Mouse (Mus musculus): ENCODE measurements around the gene Mecom. TPM values are rescaled to one million over a fixed set of nuclear protein-coding genes. Genes with fewer than 3 reads are reported as not detected.

The Mecom gene
- polyA plus RNA-seq, 1 experiment from 2014 or later, result 32.7 TPM

DNA sequence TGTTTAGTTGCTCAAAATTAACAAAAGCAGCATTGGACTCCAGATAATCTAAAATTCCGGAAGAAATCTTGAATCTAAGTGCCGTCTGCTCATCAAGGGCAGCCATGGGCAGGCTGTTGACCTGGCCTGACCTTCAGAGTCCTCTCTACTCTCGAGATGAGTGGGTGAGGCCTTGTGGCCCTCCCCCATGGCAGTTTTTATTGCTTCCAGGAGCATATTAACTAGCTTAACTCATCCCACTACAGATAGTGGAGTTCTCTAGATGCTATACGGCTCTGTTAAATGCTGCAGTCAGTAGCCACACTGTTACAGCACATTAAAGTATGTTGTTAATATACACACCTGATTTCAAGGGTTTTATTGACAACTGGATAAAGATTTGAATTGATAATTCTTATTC, 333.2 kb downstream of the Mecom start:
- H3K27ac ChIP-seq (ENCODE audit: low read depth, low read length), result no peak overlapping the region
- DNase-seq (ENCODE audit: low spot score, missing footprints), result no peak
- H3K4me2 ChIP-seq, result no peak overlapping the region
- H3K9me3 ChIP-seq (ENCODE audit: control insufficient read depth, low read length), result no peaks in the 10 kb centered on the region
- peaks cover 16% of the 10 kb centered on the region for H3K4me1 ChIP-seq (ENCODE audit: control insufficient read depth, insufficient read depth, low read length)
- no peaks in the 10 kb centered on the region for H3K36me3 ChIP-seq (ENCODE audit: control insufficient read depth, insufficient read depth, low read length)
- no peak overlapping the region for H3K9ac ChIP-seq (ENCODE audit: low read length)
- whole genome bisulfite sequencing, result 59% methylated on average over 4 of the region's 4 CpGs
- H3K4me3 ChIP-seq (ENCODE audit: low read depth, low read length), result no peak overlapping the region
- H3K27me3 ChIP-seq (ENCODE audit: control insufficient read depth, insufficient read depth, low read length), result peaks cover 19% of the 10 kb centered on the region
- no peak for ATAC-seq (ENCODE audit: low FRiP score)

- Histone ChIP-seq H3K4me3 (ENCODE audit: low read depth, low read length) (no peak overlapping the region), H3K9me3 (ENCODE audit: control insufficient read depth, low read length) (no peaks in the 10 kb centered on the region), H3K27me3 (ENCODE audit: control insufficient read depth, insufficient read depth, low read length) (peaks cover 19% of the 10 kb centered on the region), H3K27ac (ENCODE audit: low read depth, low read length) (no peak overlapping the region), H3K4me2 (no peak overlapping the region), H3K4me1 (ENCODE audit: control insufficient read depth, insufficient read depth, low read length) (peaks cover 8% of the 10 kb centered on the region; the same call in 1 of the 2 replicates), H3K9ac (ENCODE audit: low read length) (no peak overlapping the region), H3K36me3 (ENCODE audit: control insufficient read depth, insufficient read depth, low read length) (no peaks in the 10 kb centered on the region)
- ATAC-seq (ENCODE audit: low FRiP score) (no peak), DNase-seq (ENCODE audit: low spot score, missing footprints) (no peak)
- WGBS, result 39% methylated on average over 7 of the region's 7 CpGs
Observed at GRCm38 (mm10) chr3:30213540-30214170, 334.2 kb downstream of the Mecom start.

GRCm38 (mm10) chr3:30212802-30213201, 335.0 kb downstream of the Mecom start:
- no peak for ATAC-seq (ENCODE audit: low FRiP score)
- WGBS, result 56% methylated on average over 3 of the region's 3 CpGs

GRCm38 (mm10) chr3:30209131-30209530, 338.7 kb downstream of the Mecom start:
- DNase-seq (ENCODE audit: low spot score, missing footprints), result no peak
- ATAC-seq (ENCODE audit: low FRiP score), result no peak
- no peaks in the 10 kb centered on the region for H3K9me3 ChIP-seq (ENCODE audit: control insufficient read depth, low read length)

More at GRCm38 (mm10) chr3:30212802-30213201, 335.0 kb downstream of the Mecom start:
- Histone ChIP-seq H3K4me2 (no peak overlapping the region), H3K27ac (ENCODE audit: low read depth, low read length) (no peak overlapping the region), H3K27me3 (ENCODE audit: control insufficient read depth, insufficient read depth, low read length) (peaks cover 15% of the 10 kb centered on the region), H3K36me3 (ENCODE audit: control insufficient read depth, insufficient read depth, low read length) (no peaks in the 10 kb centered on the region), H3K9ac (ENCODE audit: low read length) (no peak overlapping the region), H3K9me3 (ENCODE audit: control insufficient read depth, low read length) (no peaks in the 10 kb centered on the region), H3K4me3 (ENCODE audit: low read depth, low read length) (no peak overlapping the region), H3K4me1 (ENCODE audit: control insufficient read depth, insufficient read depth, low read length) (peaks cover 2% of the 10 kb centered on the region; the same call in 1 of the 2 replicates)
- DNase-seq (ENCODE audit: low spot score, missing footprints), result no peak

DNA sequence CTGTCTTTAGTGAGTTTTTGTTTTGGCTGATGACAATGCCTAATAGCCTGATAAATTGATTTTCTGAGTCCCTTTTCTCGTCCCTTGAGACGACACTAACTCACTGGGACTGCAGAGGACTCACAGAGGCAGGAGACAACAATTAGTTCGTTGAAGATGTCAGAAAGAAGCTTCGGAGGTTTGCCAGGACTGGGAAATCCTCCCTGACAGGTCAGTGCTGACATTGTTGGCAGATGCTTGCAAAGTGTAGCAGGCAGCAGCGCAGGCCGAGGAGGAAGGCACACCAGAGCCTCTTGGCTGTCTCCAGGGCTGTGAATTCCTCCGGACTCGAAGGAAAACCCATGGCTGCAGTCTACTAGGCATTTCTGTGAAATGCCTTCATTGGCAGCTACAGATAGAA, 339.9 kb downstream of the Mecom start:
- H3K36me3 ChIP-seq (ENCODE audit: control insufficient read depth, insufficient read depth, low read length), result no peaks in the 10 kb centered on the region
- no peak for DNase-seq (ENCODE audit: low spot score, missing footprints)
- no peak overlapping the region; the same call in 1 of the 2 replicates for H3K9ac ChIP-seq (ENCODE audit: low read length)
- 48% methylated on average over 8 of the region's 8 CpGs for WGBS
- no peak overlapping the region for H3K27ac ChIP-seq (ENCODE audit: low read depth, low read length)
- H3K4me3 ChIP-seq (ENCODE audit: low read depth, low read length), result no peak overlapping the region
- no peaks in the 10 kb centered on the region for H3K9me3 ChIP-seq (ENCODE audit: control insufficient read depth, low read length)
- H3K4me2 ChIP-seq, result no peak overlapping the region
- H3K4me1 ChIP-seq (ENCODE audit: control insufficient read depth, insufficient read depth, low read length), result peaks cover 5% of the 10 kb centered on the region; the same call in 1 of the 2 replicates
- no peak for ATAC-seq (ENCODE audit: low FRiP score)
- no peaks in the 10 kb centered on the region for H3K27me3 ChIP-seq (ENCODE audit: control insufficient read depth, insufficient read depth, low read length)

More at GRCm38 (mm10) chr3:30209131-30209530, 338.7 kb downstream of the Mecom start:
- H3K4me1 ChIP-seq (ENCODE audit: control insufficient read depth, insufficient read depth, low read length), result peaks cover 5% of the 10 kb centered on the region; the same call in 1 of the 2 replicates
- no peak overlapping the region for H3K9ac ChIP-seq (ENCODE audit: low read length)
- H3K4me3 ChIP-seq (ENCODE audit: low read depth, low read length), result no peak overlapping the region
- no peaks in the 10 kb centered on the region for H3K27me3 ChIP-seq (ENCODE audit: control insufficient read depth, insufficient read depth, low read length)
- H3K4me2 ChIP-seq, result no peak overlapping the region
- no peaks in the 10 kb centered on the region for H3K36me3 ChIP-seq (ENCODE audit: control insufficient read depth, insufficient read depth, low read length)
- no peak overlapping the region for H3K27ac ChIP-seq (ENCODE audit: low read depth, low read length)

DNA sequence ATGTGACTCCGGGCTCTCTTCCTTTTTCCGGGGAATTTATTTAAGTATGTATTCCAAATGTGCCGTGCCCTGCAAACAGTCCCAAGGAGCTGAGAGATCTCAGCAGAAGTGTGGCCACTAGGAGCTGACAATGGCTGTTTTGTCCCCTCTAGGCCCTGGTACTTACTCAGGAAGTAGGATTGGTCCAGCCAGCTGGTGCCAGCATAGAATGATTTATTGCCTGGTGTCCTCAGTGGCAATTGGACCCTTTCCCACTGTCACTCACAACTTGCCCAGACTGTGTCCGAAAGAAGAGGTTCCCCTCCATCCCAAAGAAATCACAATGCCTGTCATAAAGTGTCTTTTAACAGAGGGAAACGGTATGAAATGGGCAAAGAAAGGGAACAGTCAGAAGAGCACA, 340.4 kb downstream of the Mecom start:
- Histone ChIP-seq H3K4me2 (no peak overlapping the region), H3K27ac (ENCODE audit: low read depth, low read length) (no peak overlapping the region), H3K36me3 (ENCODE audit: control insufficient read depth, insufficient read depth, low read length) (no peaks in the 10 kb centered on the region), H3K9me3 (ENCODE audit: control insufficient read depth, low read length) (no peaks in the 10 kb centered on the region), H3K9ac (ENCODE audit: low read length) (no peak overlapping the region), H3K4me3 (ENCODE audit: low read depth, low read length) (no peak overlapping the region), H3K4me1 (ENCODE audit: control insufficient read depth, insufficient read depth, low read length) (peaks cover 5% of the 10 kb centered on the region; the same call in 1 of the 2 replicates), H3K27me3 (ENCODE audit: control insufficient read depth, insufficient read depth, low read length) (no peaks in the 10 kb centered on the region)
- ATAC-seq (ENCODE audit: low FRiP score) (no peak), DNase-seq (ENCODE audit: low spot score, missing footprints) (no peak)
- WGBS, result 74% methylated on average over 5 of the region's 5 CpGs

GRCm38 (mm10) chr3:30206123-30206522, 341.7 kb downstream of the Mecom start:
- H3K36me3 ChIP-seq (ENCODE audit: control insufficient read depth, insufficient read depth, low read length), result no peaks in the 10 kb centered on the region
- no peak overlapping the region for H3K27ac ChIP-seq (ENCODE audit: low read depth, low read length)
- peaks cover 5% of the 10 kb centered on the region; the same call in 1 of the 2 replicates for H3K4me1 ChIP-seq (ENCODE audit: control insufficient read depth, insufficient read depth, low read length)
- DNase-seq (ENCODE audit: low spot score, missing footprints) (no peak), ATAC-seq (ENCODE audit: low FRiP score) (no peak)
- no peaks in the 10 kb centered on the region for H3K9me3 ChIP-seq (ENCODE audit: control insufficient read depth, low read length)
- H3K9ac ChIP-seq (ENCODE audit: low read length), result no peak overlapping the region
- H3K4me2 ChIP-seq, result no peak overlapping the region
- 92% methylated on average over 8 of the region's 8 CpGs for WGBS
- no peaks in the 10 kb centered on the region for H3K27me3 ChIP-seq (ENCODE audit: control insufficient read depth, insufficient read depth, low read length)
- H3K4me3 ChIP-seq (ENCODE audit: low read depth, low read length), result no peak overlapping the region

DNA sequence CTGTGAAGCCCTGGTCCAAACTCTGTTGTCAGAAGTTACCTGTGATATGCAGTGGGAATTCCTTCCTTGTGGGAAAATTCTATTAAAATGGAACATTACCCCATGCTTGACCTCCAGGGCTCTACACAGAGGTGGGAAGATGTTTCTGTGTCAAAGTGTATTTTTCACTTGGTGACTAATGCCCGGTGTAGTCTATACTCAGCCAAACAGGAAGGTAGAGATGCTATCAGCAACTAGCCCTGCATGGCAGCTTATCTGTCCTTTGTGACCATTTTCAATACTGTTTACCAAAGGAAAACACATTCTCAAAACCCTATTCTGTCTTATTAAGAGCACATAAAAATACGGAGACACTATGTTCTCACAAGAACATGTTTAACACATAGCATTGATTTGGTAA, 344.0 kb downstream of the Mecom start:
- DNase-seq (ENCODE audit: low spot score, missing footprints) (no peak), ATAC-seq (ENCODE audit: low FRiP score) (no peak)
- Histone ChIP-seq H3K9ac (ENCODE audit: low read length) (no peak overlapping the region), H3K9me3 (ENCODE audit: control insufficient read depth, low read length) (no peaks in the 10 kb centered on the region), H3K4me3 (ENCODE audit: low read depth, low read length) (no peak overlapping the region), H3K4me1 (ENCODE audit: control insufficient read depth, insufficient read depth, low read length) (peaks cover 5% of the 10 kb centered on the region; the same call in 1 of the 2 replicates), H3K27ac (ENCODE audit: low read depth, low read length) (no peak overlapping the region), H3K4me2 (no peak overlapping the region), H3K27me3 (ENCODE audit: control insufficient read depth, insufficient read depth, low read length) (no peaks in the 10 kb centered on the region), H3K36me3 (ENCODE audit: control insufficient read depth, insufficient read depth, low read length) (no peaks in the 10 kb centered on the region)
- 94% methylated on average over 2 of the region's 2 CpGs for WGBS

DNA sequence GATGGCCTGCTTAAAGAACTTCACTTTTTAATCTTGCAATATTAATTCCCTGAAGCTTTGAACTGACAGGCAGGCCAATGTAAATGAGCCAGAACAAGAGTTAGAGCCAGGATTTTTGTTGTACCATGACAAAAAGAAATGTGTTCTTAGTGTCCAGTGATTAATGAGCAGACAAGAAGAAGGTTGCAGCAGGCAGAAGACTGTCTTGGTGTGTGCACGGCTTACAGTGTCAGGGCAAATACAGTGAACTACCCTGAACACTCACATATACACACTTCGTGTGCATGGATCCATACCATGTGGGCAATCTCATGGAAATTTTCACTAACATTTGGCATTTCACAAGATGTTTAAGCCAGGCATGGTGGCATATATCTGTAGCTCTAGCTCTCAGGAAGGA, 349.0 kb downstream of the Mecom start:
- Histone ChIP-seq H3K4me2 (no peak overlapping the region), H3K9ac (ENCODE audit: low read length) (no peak overlapping the region), H3K4me1 (ENCODE audit: control insufficient read depth, insufficient read depth, low read length) (no peaks in the 10 kb centered on the region), H3K27me3 (ENCODE audit: control insufficient read depth, insufficient read depth, low read length) (no peaks in the 10 kb centered on the region), H3K4me3 (ENCODE audit: low read depth, low read length) (no peak overlapping the region), H3K36me3 (ENCODE audit: control insufficient read depth, insufficient read depth, low read length) (no peaks in the 10 kb centered on the region), H3K27ac (ENCODE audit: low read depth, low read length) (no peak overlapping the region), H3K9me3 (ENCODE audit: control insufficient read depth, low read length) (no peaks in the 10 kb centered on the region)
- 90% methylated on average over 2 of the region's 2 CpGs for WGBS
- no peak for DNase-seq (ENCODE audit: low spot score, missing footprints)
- ATAC-seq (ENCODE audit: low FRiP score), result no peak
